ENCODE assay signal across 8 mouse cellular contexts in genomic region chr1:59483521-59484245, GRCm38 (mm10). TPM values are rescaled to one million over a fixed set of nuclear protein-coding genes. Genes with fewer than 3 reads are reported as not detected.
A peak's percentile ranks its signal among the peaks of the same experiment; 100 is the strongest.
DNase-seq lines count a peak whose midpoint lies in the region; ATAC-seq and TF ChIP-seq lines count a peak whose summit lies in the region.

No protein-coding gene starts in this region.

- peak overlapping the region; percentile 95 for H3K4me2 ChIP-seq in embryonic facial prominence, embryonic 12.5 days (replicated peaks)
- peak overlapping the region; percentile 90 for H3K4me2 ChIP-seq in heart, embryonic 12.5 days
- H3K4me2 ChIP-seq in kidney, postnatal 0 days (ENCODE audit: low read length) = peak overlapping the region; percentile 96
- H3K4me2 ChIP-seq in liver, embryonic 15.5 days = peak overlapping the region; percentile 90
- H3K4me2 ChIP-seq in neural tube, embryonic 11.5 days (ENCODE audit: low read depth) = peak overlapping the region; percentile 93

- H3K9ac ChIP-seq in embryonic facial prominence, embryonic 12.5 days = peak overlapping the region; percentile 99
- H3K9ac ChIP-seq in heart, embryonic 12.5 days = peak overlapping the region; percentile 84
- H3K9ac ChIP-seq in kidney, postnatal 0 days (ENCODE audit: low read depth, low read length) = peak overlapping the region; percentile 79
- peak overlapping the region; percentile 59; the same call in 1 of the 2 replicates for H3K9ac ChIP-seq in liver, embryonic 15.5 days
- peak overlapping the region; percentile 77 for H3K9ac ChIP-seq in neural tube, embryonic 11.5 days (ENCODE audit: low read length)

- peak overlapping the region; percentile 98 for H3K27ac ChIP-seq in embryonic facial prominence, embryonic 12.5 days
- no peak overlapping the region for H3K27ac ChIP-seq in heart, embryonic 12.5 days (ENCODE audit: poor library complexity, severe bottlenecking)
- peak overlapping the region; percentile 96; the same call in 1 of the 2 replicates for H3K27ac ChIP-seq in kidney, postnatal 0 days
- no peak overlapping the region for H3K27ac ChIP-seq in liver, embryonic 15.5 days (replicated peaks)
- H3K27ac ChIP-seq in neural tube, embryonic 11.5 days (ENCODE audit: low read depth, low read length) = peak overlapping the region; percentile 80

- DNase-seq in CD4-positive, CD25-positive, alpha-beta regulatory T cell, adult 2 months (ENCODE audit: low read depth, low spot score) = peak; percentile 58
- DNase-seq in kidney, postnatal 0 days (ENCODE audit: low spot score) = peak; percentile 87
- peak; percentile 88 for DNase-seq in neural tube, embryonic 11.5 days (ENCODE audit: low spot score)
- DNase-seq in testis, postnatal 10 days (ENCODE audit: low spot score) = peak; percentile 84

- peaks cover 48% of the 10 kb centered on the region for H3K4me1 ChIP-seq in embryonic facial prominence, embryonic 12.5 days
- H3K4me1 ChIP-seq in heart, embryonic 12.5 days (replicated peaks) = peaks cover 40% of the 10 kb centered on the region
- peaks cover 12% of the 10 kb centered on the region for H3K4me1 ChIP-seq in kidney, postnatal 0 days (replicated peaks; ENCODE audit: insufficient read depth, low read length)
- peaks cover 59% of the 10 kb centered on the region for H3K4me1 ChIP-seq in liver, embryonic 15.5 days (replicated peaks)
- peaks cover 24% of the 10 kb centered on the region for H3K4me1 ChIP-seq in neural tube, embryonic 11.5 days (ENCODE audit: control insufficient read depth, insufficient read depth, low read length)

- H3K27me3 ChIP-seq in embryonic facial prominence, embryonic 12.5 days = no peaks in the 10 kb centered on the region
- peaks cover 23% of the 10 kb centered on the region for H3K27me3 ChIP-seq in heart, embryonic 12.5 days (replicated peaks)
- H3K27me3 ChIP-seq in kidney, postnatal 0 days (ENCODE audit: insufficient read depth, low read length) = no peaks in the 10 kb centered on the region
- peaks cover 26% of the 10 kb centered on the region for H3K27me3 ChIP-seq in liver, embryonic 15.5 days
- H3K27me3 ChIP-seq in neural tube, embryonic 11.5 days (ENCODE audit: control insufficient read depth, insufficient read depth, low read length) = no peaks in the 10 kb centered on the region

- 0 out of 2 replicates have a peak, but pooled peaks cover 5% of the 10 kb centered on the region for H3K36me3 ChIP-seq in embryonic facial prominence, embryonic 12.5 days
- no peaks in the 10 kb centered on the region for H3K36me3 ChIP-seq in heart, embryonic 12.5 days
- H3K36me3 ChIP-seq in kidney, postnatal 0 days (ENCODE audit: insufficient read depth, low read length) = no peaks in the 10 kb centered on the region
- H3K36me3 ChIP-seq in liver, embryonic 15.5 days (replicated peaks) = no peaks in the 10 kb centered on the region; the same call in 1 of the 2 replicates
- H3K36me3 ChIP-seq in neural tube, embryonic 11.5 days (ENCODE audit: control insufficient read depth, insufficient read depth, low read length) = no peaks in the 10 kb centered on the region

- peak overlapping the region; percentile 94 for H3K4me3 ChIP-seq in embryonic facial prominence, embryonic 12.5 days
- H3K4me3 ChIP-seq in heart, embryonic 12.5 days = peak overlapping the region; percentile 61
- H3K4me3 ChIP-seq in kidney, postnatal 0 days (replicated peaks; ENCODE audit: low read depth, low read length) = peak overlapping the region; percentile 70
- H3K4me3 ChIP-seq in liver, embryonic 15.5 days (replicated peaks) = peak overlapping the region; percentile 67
- H3K4me3 ChIP-seq in neural tube, embryonic 11.5 days (ENCODE audit: low read depth, low read length) = peak overlapping the region; percentile 80

- WGBS in embryonic facial prominence, embryonic 12.5 days = under 1% methylated on average over 46 of the region's 46 CpGs
- 3% methylated on average over 46 of the region's 46 CpGs for WGBS in heart, embryonic 12.5 days
- WGBS in kidney, postnatal 0 days = 2% methylated on average over 46 of the region's 46 CpGs
- 19% methylated on average over 45 of the region's 46 CpGs for WGBS in liver, embryonic 15.5 days (ENCODE audit: insufficient replicate concordance)
- 3% methylated on average over 46 of the region's 46 CpGs for WGBS in neural tube, embryonic 11.5 days

- no peak for ATAC-seq in CD4-positive, CD25-positive, alpha-beta regulatory T cell, adult 4 months
- no peak for ATAC-seq in embryonic facial prominence, embryonic 12.5 days (ENCODE audit: insufficient number of reproducible peaks, insufficient read depth, low FRiP score, low TSS enrichment)
- peak; percentile 15; the same call in 1 of the 2 replicates for ATAC-seq in heart, embryonic 12.5 days (ENCODE audit: insufficient number of reproducible peaks, low FRiP score)
- peak; percentile 5 for ATAC-seq in kidney, postnatal 0 days (replicated peaks; ENCODE audit: low FRiP score, low read depth)
- no peak for ATAC-seq in liver, embryonic 15.5 days (ENCODE audit: insufficient read depth)
- peak; percentile 54 for ATAC-seq in neural tube, embryonic 11.5 days (ENCODE audit: insufficient read depth, low FRiP score, low TSS enrichment)

- peak; percentile 83 for TF ChIP-seq CTCF in kidney, postnatal 0 days (IDR thresholded peaks at IDR 0.05; ENCODE audit: low read depth)

- H3K9me3 ChIP-seq in embryonic facial prominence, embryonic 12.5 days = no peaks in the 10 kb centered on the region
- no peaks in the 10 kb centered on the region for H3K9me3 ChIP-seq in heart, embryonic 12.5 days (replicated peaks)
- H3K9me3 ChIP-seq in kidney, postnatal 0 days (replicated peaks; ENCODE audit: low read length) = no peaks in the 10 kb centered on the region
- no peaks in the 10 kb centered on the region for H3K9me3 ChIP-seq in liver, embryonic 15.5 days (replicated peaks)
- no peaks in the 10 kb centered on the region for H3K9me3 ChIP-seq in neural tube, embryonic 11.5 days (ENCODE audit: control insufficient read depth, low read length)

RNA-seq across cellular contexts. Expression of gene Fzd7, which starts 1.5 kb away (rescaled TPM):
- not detected for polyA plus RNA-seq in CD4-positive, CD25-positive, alpha-beta regulatory T cell, adult 4 months (2017; shearing (Covaris generic))
- polyA plus RNA-seq in embryonic facial prominence, embryonic 12.5 days (2016; fragmentation: Nextera tagmentation; extraction: Ambion mirVana) = 26.3 and 28.5 TPM in 2 replicates
- 5.5 and 6.2 TPM in 2 replicates for polyA plus RNA-seq in heart, embryonic 12.5 days (2016; fragmentation: Nextera tagmentation; extraction: Ambion mirVana)
- polyA plus RNA-seq in kidney, postnatal 0 days (2015; fragmentation: Nextera tagmentation; extraction: Ambion mirVana) = 15.2 and 17.9 TPM in 2 replicates
- 1.1 and 1.3 TPM in 2 replicates for polyA plus RNA-seq in liver, embryonic 15.5 days (2015; fragmentation: Nextera tagmentation; extraction: Ambion mirVana)
- polyA plus RNA-seq in neural tube, embryonic 11.5 days (2014; fragmentation: Nextera tagmentation; extraction: Ambion mirVana) = 16.9 and 17.6 TPM in 2 replicates

RNA-seq across cellular contexts. Expression of gene Gm973, which starts 32.4 kb away (rescaled TPM):
- 1 to 10 TPM; 1.1 to 2.2 TPM for polyA plus RNA-seq in CD4-positive, CD25-positive, alpha-beta regulatory T cell, adult 4 months (2017; shearing (Covaris generic))
- polyA plus RNA-seq in embryonic facial prominence, embryonic 12.5 days (2016; fragmentation: Nextera tagmentation; extraction: Ambion mirVana) = 0.67 and 0.82 TPM in 2 replicates
- polyA plus RNA-seq in heart, embryonic 12.5 days (2016; fragmentation: Nextera tagmentation; extraction: Ambion mirVana) = 0.15 TPM in 1 of 2 replicates, not detected in the other
- polyA plus RNA-seq in kidney, postnatal 0 days (2015; fragmentation: Nextera tagmentation; extraction: Ambion mirVana) = 1.6 and 2.5 TPM in 2 replicates
- 0.12 TPM in 1 of 2 replicates, not detected in the other for polyA plus RNA-seq in liver, embryonic 15.5 days (2015; fragmentation: Nextera tagmentation; extraction: Ambion mirVana)
- 4.0 and 4.4 TPM in 2 replicates for polyA plus RNA-seq in neural tube, embryonic 11.5 days (2014; fragmentation: Nextera tagmentation; extraction: Ambion mirVana)

Comparison
In these comparisons a context has a peak if more than half of its experiments do, and no peak if none do; other contexts are left out.
1. ATAC-seq: peak in heart, embryonic 12.5 days (single experiment), kidney, postnatal 0 days (single experiment) and neural tube, embryonic 11.5 days (single experiment); none in CD4-positive, CD25-positive, alpha-beta regulatory T cell, adult 4 months (single experiment), embryonic facial prominence, embryonic 12.5 days (single experiment) and liver, embryonic 15.5 days (single experiment).
2. H3K27ac ChIP-seq: peak in embryonic facial prominence, embryonic 12.5 days (single experiment), kidney, postnatal 0 days (single experiment) and neural tube, embryonic 11.5 days (single experiment); none in heart, embryonic 12.5 days (single experiment) and liver, embryonic 15.5 days (single experiment).
3. Peak in every context shown above with its lines, with median percentiles within 50 percentile points of each other: DNase-seq, H3K4me2 ChIP-seq, H3K4me3 ChIP-seq and H3K9ac ChIP-seq.